Mouse (Mus musculus): ENCODE results near the gene Cntnap1. TPM values are rescaled to one million over a fixed set of nuclear protein-coding genes. Genes with fewer than 3 reads are reported as not detected.

Cntnap1 gene
- polyA plus RNA-seq, 1 experiment from 2014 or later: 1.0 TPM

- DNase-seq (no peak), ATAC-seq (ENCODE audit: insufficient read depth) (no peak)
- Histone ChIP-seq H3K4me2 (no peak overlapping the region), H3K27ac (ENCODE audit: low read depth) (no peak overlapping the region), H3K9ac (no peak overlapping the region), H3K4me1 (ENCODE audit: insufficient read depth) (no peaks in the 10 kb centered on the region), H3K4me3 (ENCODE audit: low read depth, low read length) (no peak overlapping the region), H3K36me3 (ENCODE audit: insufficient read depth) (peaks cover 53% of the 10 kb centered on the region), H3K27me3 (ENCODE audit: insufficient read depth, low read length) (peaks cover 30% of the 10 kb centered on the region), H3K9me3 (ENCODE audit: low read depth, low read length) (no peaks in the 10 kb centered on the region)
- no peak for TF ChIP-seq CTCF (IDR thresholded peaks at IDR 0.05; ENCODE audit: low read depth)
- 84% methylated on average over 15 of the region's 15 CpGs for WGBS
Measured at GRCm38 (mm10) chr11:101161551-101161950, 8.8 kb upstream of the Cntnap1 start.

- no peak for ATAC-seq (ENCODE audit: insufficient read depth)
- Histone ChIP-seq H3K36me3 (ENCODE audit: insufficient read depth) (peaks cover 61% of the 10 kb centered on the region), H3K27ac (ENCODE audit: low read depth) (no peak overlapping the region), H3K27me3 (ENCODE audit: insufficient read depth, low read length) (peaks cover 38% of the 10 kb centered on the region), H3K4me1 (ENCODE audit: insufficient read depth) (no peaks in the 10 kb centered on the region), H3K4me2 (no peak overlapping the region), H3K4me3 (ENCODE audit: low read depth, low read length) (no peak overlapping the region), H3K9ac (no peak overlapping the region), H3K9me3 (ENCODE audit: low read depth, low read length) (no peaks in the 10 kb centered on the region)
- 48% methylated on average over 5 of the region's 5 CpGs for WGBS
- DNase-seq: no peak
- TF ChIP-seq CTCF (IDR thresholded peaks at IDR 0.05; ENCODE audit: low read depth): no peak
Measured at GRCm38 (mm10) chr11:101162301-101162700, 8.0 kb upstream of the Cntnap1 start.

GRCm38 (mm10) chr11:101162772-101163171 lies 7.6 kb upstream of the Cntnap1 start:
- DNase-seq: peak; percentile 46
- Histone ChIP-seq H3K4me2 (no peak overlapping the region), H3K4me3 (ENCODE audit: low read depth, low read length) (no peak overlapping the region), H3K27me3 (ENCODE audit: insufficient read depth, low read length) (peaks cover 42% of the 10 kb centered on the region), H3K9ac (no peak overlapping the region), H3K27ac (ENCODE audit: low read depth) (no peak overlapping the region), H3K9me3 (ENCODE audit: low read depth, low read length) (no peaks in the 10 kb centered on the region), H3K4me1 (ENCODE audit: insufficient read depth) (no peaks in the 10 kb centered on the region), H3K36me3 (ENCODE audit: insufficient read depth) (peaks cover 65% of the 10 kb centered on the region)
- no peak for ATAC-seq (ENCODE audit: insufficient read depth)
- 63% methylated on average over 5 of the region's 5 CpGs for WGBS
- TF ChIP-seq CTCF (IDR thresholded peaks at IDR 0.05; ENCODE audit: low read depth): no peak

GRCm38 (mm10) chr11:101163476-101164350 lies 6.6 kb upstream of the Cntnap1 start:
- no peak for ATAC-seq (ENCODE audit: insufficient read depth)

GRCm38 (mm10) chr11:101164351-101164665 lies 6.0 kb upstream of the Cntnap1 start:
- H3K36me3 ChIP-seq (ENCODE audit: insufficient read depth): peaks cover 71% of the 10 kb centered on the region

More at GRCm38 (mm10) chr11:101163476-101164350, 6.6 kb upstream of the Cntnap1 start:
- H3K4me2 ChIP-seq: peak overlapping the region; percentile 44
- no peaks in the 10 kb centered on the region for H3K9me3 ChIP-seq (ENCODE audit: low read depth, low read length)
- H3K9ac ChIP-seq: 0 out of 2 replicates have a peak overlapping the region, but pooled peaks have one; percentile 16
- H3K27ac ChIP-seq (ENCODE audit: low read depth): no peak overlapping the region
- 32% methylated on average over 49 of the region's 49 CpGs for WGBS
- DNase-seq: no peak
- H3K27me3 ChIP-seq (ENCODE audit: insufficient read depth, low read length): peaks cover 50% of the 10 kb centered on the region
- H3K4me1 ChIP-seq (ENCODE audit: insufficient read depth): no peaks in the 10 kb centered on the region
- peaks cover 71% of the 10 kb centered on the region for H3K36me3 ChIP-seq (ENCODE audit: insufficient read depth)
- TF ChIP-seq CTCF (IDR thresholded peaks at IDR 0.05; ENCODE audit: low read depth): no peak
- peak overlapping the region; percentile 15 for H3K4me3 ChIP-seq (ENCODE audit: low read depth, low read length)

GRCm38 (mm10) chr11:101164677-101165580 lies 5.4 kb upstream of the Cntnap1 start:
- no peak for ATAC-seq (ENCODE audit: insufficient read depth)
- Histone ChIP-seq H3K4me2 (peak overlapping the region; percentile 44; the same call in 1 of the 2 replicates), H3K9me3 (ENCODE audit: low read depth, low read length) (no peaks in the 10 kb centered on the region), H3K4me1 (ENCODE audit: insufficient read depth) (peaks cover 5% of the 10 kb centered on the region; the same call in 1 of the 2 replicates), H3K4me3 (ENCODE audit: low read depth, low read length) (no peak overlapping the region), H3K9ac (no peak overlapping the region), H3K27ac (ENCODE audit: low read depth) (peak overlapping the region; percentile 30; the same call in 1 of the 2 replicates), H3K27me3 (ENCODE audit: insufficient read depth, low read length) (peaks cover 50% of the 10 kb centered on the region), H3K36me3 (ENCODE audit: insufficient read depth) (peaks cover 71% of the 10 kb centered on the region)
- DNase-seq: peak; percentile 47
- TF ChIP-seq CTCF (IDR thresholded peaks at IDR 0.05; ENCODE audit: low read depth): no peak
- WGBS: 32% methylated on average over 35 of the region's 35 CpGs

More at GRCm38 (mm10) chr11:101164351-101164665, 6.0 kb upstream of the Cntnap1 start:
- DNase-seq (no peak), ATAC-seq (ENCODE audit: insufficient read depth) (no peak)
- Histone ChIP-seq H3K27me3 (ENCODE audit: insufficient read depth, low read length) (peaks cover 50% of the 10 kb centered on the region), H3K9me3 (ENCODE audit: low read depth, low read length) (no peaks in the 10 kb centered on the region), H3K27ac (ENCODE audit: low read depth) (no peak overlapping the region), H3K4me1 (ENCODE audit: insufficient read depth) (peaks cover 2% of the 10 kb centered on the region; the same call in 1 of the 2 replicates), H3K9ac (0 out of 2 replicates have a peak overlapping the region, but pooled peaks have one; percentile 16), H3K4me3 (ENCODE audit: low read depth, low read length) (peak overlapping the region; percentile 15), H3K4me2 (peak overlapping the region; percentile 44)
- no peak for TF ChIP-seq CTCF (IDR thresholded peaks at IDR 0.05; ENCODE audit: low read depth)
- WGBS: 22% methylated on average over 21 of the region's 21 CpGs

Measured in lung, embryonic 14.5 days (tissue).